Mouse (Mus musculus) myocyte (in vitro differentiated cells): Measurements from ENCODE around the gene Ezh1.
"Not testable (repeated sequence)": the region's sequence is repeated elsewhere in the genome, so short reads cannot be mapped to it uniquely, and the experiment has no call there.

Experiments
- CEBPB ChIP-seq: IDR thresholded peaks from 2 replicates; pipeline ENCODE4 v1.6.1; 2011; ENCODE audit warnings: mild to moderate bottlenecking, moderate library complexity; ENCODE audit not compliant: poor library complexity, insufficient read depth, severe bottlenecking
- E2F4 ChIP-seq: IDR thresholded peaks from one replicate; pipeline ENCODE4 v1.6.1; 2011; ENCODE audit warnings: mild to moderate bottlenecking, control low read depth, moderate library complexity; ENCODE audit not compliant: insufficient read depth
- MAX ChIP-seq: IDR thresholded peaks from one replicate; pipeline ENCODE4 v1.6.1; 2011; ENCODE audit warnings: low read depth, mild to moderate bottlenecking, control low read depth
- MYOD1 ChIP-seq, 3 experiments: IDR thresholded peaks; one replicate each; pipeline ENCODE4 v1.6.1; 2011; ENCODE audit warnings: control low read depth in 2 of 3, low read depth in 2 of 3, mild to moderate bottlenecking in 2 of 3, moderate library complexity in 1 of 3; ENCODE audit not compliant: insufficient read length in 2 of 3, control insufficient read depth in 1 of 3
- MYOG ChIP-seq, 3 experiments: IDR thresholded peaks; one replicate each; pipeline ENCODE4 v1.6.1; 2011; ENCODE audit warnings: control low read depth in 2 of 3, low read depth in 2 of 3, mild to moderate bottlenecking in 2 of 3; ENCODE audit not compliant: insufficient read length in 2 of 3, control insufficient read depth in 1 of 3, insufficient read depth in 1 of 3
- POLR2A ChIP-seq: IDR thresholded peaks from one replicate; pipeline ENCODE4 v1.6.1; 2011; ENCODE audit warnings: low read depth, mild to moderate bottlenecking, control low read depth, moderate library complexity; ENCODE audit not compliant: insufficient read length
- POLR2AphosphoS2 ChIP-seq: IDR thresholded peaks from one replicate; pipeline ENCODE4 v1.6.1; 2011; ENCODE audit warnings: low read depth, control low read depth; ENCODE audit not compliant: insufficient read length
- TCF12 ChIP-seq: IDR thresholded peaks from one replicate; pipeline ENCODE4 v1.6.1; 2011; ENCODE audit warnings: mild to moderate bottlenecking, control low read depth; ENCODE audit not compliant: poor library complexity, insufficient read depth, severe bottlenecking
- USF1 ChIP-seq: IDR thresholded peaks from one replicate; pipeline ENCODE4 v1.6.1; 2011; ENCODE audit warnings: low read depth, mild to moderate bottlenecking, control low read depth, moderate library complexity

DNA sequence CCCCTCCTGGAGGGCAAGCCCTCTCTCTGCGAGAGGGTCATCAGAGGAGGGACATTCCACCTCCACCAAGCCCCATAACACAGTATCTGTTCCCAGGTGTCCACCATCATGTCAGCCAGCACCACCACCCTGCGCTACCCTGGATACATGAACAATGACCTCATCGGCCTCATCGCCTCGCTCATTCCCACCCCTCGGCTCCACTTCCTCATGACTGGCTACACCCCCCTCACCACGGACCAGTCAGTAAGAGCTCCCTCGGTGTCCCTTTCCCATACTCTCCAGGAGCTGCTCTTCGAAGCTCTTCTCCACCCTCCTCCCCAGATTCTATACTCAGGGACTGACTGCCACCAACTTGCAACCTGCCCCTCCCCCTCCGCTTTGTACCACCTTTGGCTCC lies 66.1 kb downstream of the Ezh1 start:
- not testable (repeated sequence) for TF ChIP-seq POLR2A; E2F4; MYOD1 (IDR thresholded peaks at IDR 0.05; ENCODE audit: control insufficient read depth in 1 of 3, insufficient read length in 2 of 3, low read depth in 2 of 3); MYOG (IDR thresholded peaks at IDR 0.05; ENCODE audit: control insufficient read depth in 1 of 3, insufficient read depth in 1 of 3, insufficient read length in 2 of 3, low read depth in 2 of 3); POLR2AphosphoS2; MAX; USF1; CEBPB; TCF12
